Mouse (Mus musculus) lung, postnatal 0 days (tissue): ENCODE measurements at regions not wholly inside any gene's neighbourhood (a gene's known extent, or its start where the extent isn't known, plus 50 kb on each side); places are given as distances from the start of the nearest gene placed in this dataset.
"Not testable (repeated sequence)": the region's sequence is repeated elsewhere in the genome, so short reads cannot be mapped to it uniquely, and the experiment has no call there.

ENCODE experiments used
- ATAC-seq: fragments of 200-750 bp; cut with Nextera tagmentation; 2 replicates; pipeline ENCODE4 v1.8.0; 2017; ENCODE audit warnings: moderate library complexity
- DNase-seq: peaks from one replicate; pipeline ENCODE4 v3.0.0-alpha.2; 2016; ENCODE audit warnings: low spot score
- H3K27ac ChIP-seq: fragments of 300-500 bp; sonication (generic); 2 replicates; pipeline ENCODE4 v1.5.1; 2014; ENCODE audit warnings: antibody characterized with exemption, mild to moderate bottlenecking, low read length, mixed read lengths
- H3K27me3 ChIP-seq: fragments of 300-500 bp; sonication (generic); replicated peaks from 2 replicates; pipeline ENCODE4 v1.6.1; 2014; ENCODE audit warnings: low read length, mixed read lengths; ENCODE audit not compliant: insufficient read depth
- H3K36me3 ChIP-seq: fragments of 300-500 bp; sonication (generic); 2 replicates; pipeline ENCODE4 v1.6.1; 2014; ENCODE audit warnings: low read length, mixed read lengths; ENCODE audit not compliant: insufficient read depth
- H3K4me1 ChIP-seq: fragments of 300-500 bp; sonication (generic); 2 replicates; pipeline ENCODE4 v1.6.1; 2014; ENCODE audit warnings: antibody characterized with exemption, low read depth, low read length, mixed read lengths; ENCODE audit not compliant: insufficient read depth
- H3K4me2 ChIP-seq: fragments of 300-500 bp; sonication (generic); replicated peaks from 2 replicates; pipeline ENCODE4 v1.6.1; 2014; ENCODE audit warnings: low read depth, mild to moderate bottlenecking, low read length, moderate library complexity, mixed read lengths
- H3K4me3 ChIP-seq: fragments of 300-500 bp; sonication (generic); 2 replicates; pipeline ENCODE4 v1.5.1; 2014; ENCODE audit warnings: low read depth, low read length
- H3K9ac ChIP-seq: fragments of 300-500 bp; sonication (generic); replicated peaks from 2 replicates; pipeline ENCODE4 v1.6.1; 2014; ENCODE audit warnings: low read depth, mild to moderate bottlenecking
- H3K9me3 ChIP-seq: fragments of 300-500 bp; sonication (generic); 2 replicates; pipeline ENCODE4 v1.6.1; 2016; ENCODE audit warnings: low read length, mixed read lengths
- CTCF ChIP-seq: IDR thresholded peaks from 2 replicates; pipeline ENCODE4 v1.5.1; 2016; ENCODE audit warnings: antibody characterized with exemption, mild to moderate bottlenecking
- EP300 ChIP-seq: IDR thresholded peaks from 2 replicates; pipeline ENCODE4 v1.6.1; 2016; ENCODE audit warnings: antibody characterized with exemption, mild to moderate bottlenecking, control low read depth
- WGBS: fragments of 180-500 bp; shearing (Covaris S2); extraction: QIAGEN DNeasy Blood & Tissue Kit; methylation state at CpG from one replicate; pipeline ENCODE4 v1.1.7; 2014; 5-methylcytosine and 5-hydroxymethylcytosine counted together

- no peak for TF ChIP-seq CTCF
- TF ChIP-seq EP300 = no peak
- H3K9me3 ChIP-seq = no peaks in the 10 kb centered on the region
- DNase-seq = no peak
- no peak overlapping the region for H3K9ac ChIP-seq
- no peaks in the 10 kb centered on the region for H3K36me3 ChIP-seq
- 76% methylated on average over 8 of the region's 8 CpGs for WGBS
- H3K27ac ChIP-seq = no peak overlapping the region
- no peak for ATAC-seq
- H3K4me2 ChIP-seq = no peak overlapping the region
- H3K4me3 ChIP-seq = no peak overlapping the region
- H3K27me3 ChIP-seq = no peaks in the 10 kb centered on the region
- H3K4me1 ChIP-seq = no peaks in the 10 kb centered on the region
Measured at GRCm38 (mm10) chr1:83970641-83971285, 393.2 kb downstream of the Pid1 start.

GRCm38 (mm10) chr1:83964631-83965030 is 399.3 kb downstream of the Pid1 start:
- ATAC-seq, H3K4me3 ChIP-seq, DNase-seq, H3K27ac ChIP-seq, H3K4me2 ChIP-seq, H3K9ac ChIP-seq, H3K27me3 ChIP-seq, H3K36me3 ChIP-seq, H3K4me1 ChIP-seq, H3K9me3 ChIP-seq: not testable (repeated sequence)

- DNase-seq (no peak), ATAC-seq (no peak)
- H3K36me3 ChIP-seq = no peaks in the 10 kb centered on the region
- TF ChIP-seq EP300 (no peak), CTCF (no peak)
- no peak overlapping the region for H3K27ac ChIP-seq
- WGBS = 89% methylated on average over 2 of the region's 2 CpGs
- H3K9me3 ChIP-seq = no peaks in the 10 kb centered on the region
- H3K9ac ChIP-seq = no peak overlapping the region
- no peak overlapping the region for H3K4me2 ChIP-seq
- H3K4me1 ChIP-seq = no peaks in the 10 kb centered on the region
- no peaks in the 10 kb centered on the region for H3K27me3 ChIP-seq
- no peak overlapping the region for H3K4me3 ChIP-seq
Measured at GRCm38 (mm10) chr1:83961761-83962160, 402.2 kb downstream of the Pid1 start.

GRCm38 (mm10) chr1:83959756-83960155 is 404.2 kb downstream of the Pid1 start:
- Histone ChIP-seq H3K9me3 (no peaks in the 10 kb centered on the region), H3K9ac (no peak overlapping the region), H3K27ac (no peak overlapping the region), H3K27me3 (no peaks in the 10 kb centered on the region), H3K4me1 (no peaks in the 10 kb centered on the region), H3K4me2 (no peak overlapping the region), H3K4me3 (no peak overlapping the region), H3K36me3 (no peaks in the 10 kb centered on the region)
- ATAC-seq = peak; percentile 57
- WGBS = 56% methylated on average over 4 of the region's 4 CpGs
- no peak for DNase-seq
- TF ChIP-seq CTCF (no peak), EP300 (peak; percentile 44; the same call in 1 of the 2 replicates)

- Histone ChIP-seq H3K4me2 (no peak overlapping the region), H3K36me3 (no peaks in the 10 kb centered on the region), H3K27ac (no peak overlapping the region), H3K27me3 (no peaks in the 10 kb centered on the region), H3K9ac (no peak overlapping the region), H3K4me3 (no peak overlapping the region), H3K4me1 (no peaks in the 10 kb centered on the region), H3K9me3 (no peaks in the 10 kb centered on the region)
- ATAC-seq (no peak), DNase-seq (no peak)
- no peak for TF ChIP-seq EP300
- no peak for TF ChIP-seq CTCF
- WGBS = 70% methylated on average over 2 of the region's 2 CpGs
Measured at GRCm38 (mm10) chr1:83922900-83923299, 441.1 kb downstream of the Pid1 start.

GRCm38 (mm10) chr1:83915454-83915853 is 448.5 kb downstream of the Pid1 start:
- ATAC-seq (no peak), DNase-seq (no peak)
- WGBS = 86% methylated on average over 2 of the region's 5 CpGs
- Histone ChIP-seq H3K9me3 (no peaks in the 10 kb centered on the region), H3K4me1 (no peaks in the 10 kb centered on the region), H3K27ac (no peak overlapping the region), H3K36me3 (no peaks in the 10 kb centered on the region), H3K9ac (no peak overlapping the region), H3K4me2 (no peak overlapping the region), H3K4me3 (no peak overlapping the region), H3K27me3 (no peaks in the 10 kb centered on the region)
- TF ChIP-seq CTCF (no peak), EP300 (no peak)

GRCm38 (mm10) chr1:83907347-83907746 is 456.6 kb downstream of the Pid1 start:
- Histone ChIP-seq H3K9ac (no peak overlapping the region), H3K4me3 (no peak overlapping the region), H3K9me3 (no peaks in the 10 kb centered on the region), H3K36me3 (no peaks in the 10 kb centered on the region), H3K27ac (no peak overlapping the region), H3K27me3 (no peaks in the 10 kb centered on the region), H3K4me2 (no peak overlapping the region), H3K4me1 (no peaks in the 10 kb centered on the region)
- ATAC-seq = no peak
- no peak for DNase-seq
- 30% methylated on average over 3 of the region's 3 CpGs for WGBS
- TF ChIP-seq EP300 (no peak), CTCF (no peak)
